Mouse (Mus musculus): ENCODE data around the gene Bik.

Gene Bik

GRCm38 (mm10) chr15:83526424-83527091, at the start of gene Bik:
Gene Bik (plus strand): TSS chr15:83526862.
- Histone ChIP-seq H3K4me3 (replicated peaks; ENCODE audit: low read length) (peak within 1 kb of the TSS; percentile 85), H3K4me1 (replicated peaks; ENCODE audit: low read depth, low read length) (peaks cover 56% of the 10 kb centered on the region), H3K9me3 (ENCODE audit: low read length) (no peaks in the 10 kb centered on the region), H3K27me3 (ENCODE audit: insufficient read depth, low read length) (peaks cover 53% of the 10 kb centered on the region), H3K36me3 (ENCODE audit: insufficient read depth, low read length) (peaks cover 5% of the 10 kb centered on the region; the same call in 1 of the 2 replicates)
- TF ChIP-seq CTCF (conservative IDR thresholded peaks at IDR 0.05; ENCODE audit: low read length) (no peak), POU5F1 (IDR thresholded peaks at IDR 0.05; ENCODE audit: borderline replicate concordance, low read length) (no peak), NANOG (IDR thresholded peaks at IDR 0.05; ENCODE audit: borderline replicate concordance, low read length) (no peak)

- Histone ChIP-seq H3K4me1 (replicated peaks; ENCODE audit: low read depth, low read length) (peaks cover 74% of the 10 kb centered on the region), H3K9me3 (ENCODE audit: low read length) (no peaks in the 10 kb centered on the region), H3K27me3 (ENCODE audit: insufficient read depth, low read length) (no peaks in the 10 kb centered on the region), H3K36me3 (ENCODE audit: insufficient read depth, low read length) (no peaks in the 10 kb centered on the region), H3K4me3 (replicated peaks; ENCODE audit: low read length) (no peak overlapping the region)
- TF ChIP-seq NANOG (IDR thresholded peaks at IDR 0.05; ENCODE audit: borderline replicate concordance, low read length), result no peak
- no peak for TF ChIP-seq CTCF (conservative IDR thresholded peaks at IDR 0.05; ENCODE audit: low read length)
- no peak for TF ChIP-seq POU5F1 (IDR thresholded peaks at IDR 0.05; ENCODE audit: borderline replicate concordance, low read length)
Observed at GRCm38 (mm10) chr15:83478096-83478495, 48.6 kb upstream of the Bik start.

- TF ChIP-seq POU5F1 (IDR thresholded peaks at IDR 0.05; ENCODE audit: borderline replicate concordance, low read length) (no peak), NANOG (IDR thresholded peaks at IDR 0.05; ENCODE audit: borderline replicate concordance, low read length) (no peak), CTCF (conservative IDR thresholded peaks at IDR 0.05; ENCODE audit: low read length) (no peak)
- Histone ChIP-seq H3K4me1 (replicated peaks; ENCODE audit: low read depth, low read length) (peaks cover 67% of the 10 kb centered on the region), H3K27me3 (ENCODE audit: insufficient read depth, low read length) (no peaks in the 10 kb centered on the region), H3K9me3 (ENCODE audit: low read length) (no peaks in the 10 kb centered on the region), H3K4me3 (replicated peaks; ENCODE audit: low read length) (no peak overlapping the region), H3K36me3 (ENCODE audit: insufficient read depth, low read length) (no peaks in the 10 kb centered on the region)
Observed at GRCm38 (mm10) chr15:83479818-83480217, 46.8 kb upstream of the Bik start.

- Histone ChIP-seq H3K4me1 (replicated peaks; ENCODE audit: low read depth, low read length) (peaks cover 54% of the 10 kb centered on the region), H3K9me3 (ENCODE audit: low read length) (no peaks in the 10 kb centered on the region), H3K4me3 (replicated peaks; ENCODE audit: low read length) (no peak overlapping the region), H3K36me3 (ENCODE audit: insufficient read depth, low read length) (no peaks in the 10 kb centered on the region), H3K27me3 (ENCODE audit: insufficient read depth, low read length) (no peaks in the 10 kb centered on the region)
- TF ChIP-seq POU5F1 (IDR thresholded peaks at IDR 0.05; ENCODE audit: borderline replicate concordance, low read length) (no peak), NANOG (IDR thresholded peaks at IDR 0.05; ENCODE audit: borderline replicate concordance, low read length) (no peak), CTCF (conservative IDR thresholded peaks at IDR 0.05; ENCODE audit: low read length) (no peak)
Observed at GRCm38 (mm10) chr15:83481236-83481780, 45.4 kb upstream of the Bik start.

- Histone ChIP-seq H3K9me3 (ENCODE audit: low read length) (no peaks in the 10 kb centered on the region), H3K4me3 (replicated peaks; ENCODE audit: low read length) (no peak overlapping the region), H3K36me3 (ENCODE audit: insufficient read depth, low read length) (no peaks in the 10 kb centered on the region), H3K4me1 (replicated peaks; ENCODE audit: low read depth, low read length) (peaks cover 60% of the 10 kb centered on the region), H3K27me3 (ENCODE audit: insufficient read depth, low read length) (no peaks in the 10 kb centered on the region)
- TF ChIP-seq NANOG (IDR thresholded peaks at IDR 0.05; ENCODE audit: borderline replicate concordance, low read length) (no peak), POU5F1 (IDR thresholded peaks at IDR 0.05; ENCODE audit: borderline replicate concordance, low read length) (no peak), CTCF (conservative IDR thresholded peaks at IDR 0.05; ENCODE audit: low read length) (no peak)
Observed at GRCm38 (mm10) chr15:83482645-83483224, 43.9 kb upstream of the Bik start.

- Histone ChIP-seq H3K36me3 (ENCODE audit: insufficient read depth, low read length) (no peaks in the 10 kb centered on the region), H3K4me3 (replicated peaks; ENCODE audit: low read length) (no peak overlapping the region), H3K27me3 (ENCODE audit: insufficient read depth, low read length) (no peaks in the 10 kb centered on the region), H3K9me3 (ENCODE audit: low read length) (no peaks in the 10 kb centered on the region), H3K4me1 (replicated peaks; ENCODE audit: low read depth, low read length) (peaks cover 64% of the 10 kb centered on the region)
- TF ChIP-seq NANOG (IDR thresholded peaks at IDR 0.05; ENCODE audit: borderline replicate concordance, low read length) (no peak), POU5F1 (IDR thresholded peaks at IDR 0.05; ENCODE audit: borderline replicate concordance, low read length) (no peak), CTCF (conservative IDR thresholded peaks at IDR 0.05; ENCODE audit: low read length) (peak; percentile 49)
Observed at GRCm38 (mm10) chr15:83483482-83483881, 43.2 kb upstream of the Bik start.

- H3K4me1 ChIP-seq (replicated peaks; ENCODE audit: low read depth, low read length), result peaks cover 63% of the 10 kb centered on the region
- peak overlapping the region; percentile 20; the same call in 1 of the 2 replicates for H3K4me3 ChIP-seq (replicated peaks; ENCODE audit: low read length)
- no peaks in the 10 kb centered on the region for H3K27me3 ChIP-seq (ENCODE audit: insufficient read depth, low read length)
- no peaks in the 10 kb centered on the region for H3K9me3 ChIP-seq (ENCODE audit: low read length)
- no peaks in the 10 kb centered on the region for H3K36me3 ChIP-seq (ENCODE audit: insufficient read depth, low read length)
- TF ChIP-seq POU5F1 (IDR thresholded peaks at IDR 0.05; ENCODE audit: borderline replicate concordance, low read length) (no peak), CTCF (conservative IDR thresholded peaks at IDR 0.05; ENCODE audit: low read length) (no peak), NANOG (IDR thresholded peaks at IDR 0.05; ENCODE audit: borderline replicate concordance, low read length) (no peak)
Observed at GRCm38 (mm10) chr15:83484311-83484710, 42.4 kb upstream of the Bik start.

- Histone ChIP-seq H3K9me3 (ENCODE audit: low read length) (no peaks in the 10 kb centered on the region), H3K4me1 (replicated peaks; ENCODE audit: low read depth, low read length) (peaks cover 53% of the 10 kb centered on the region)
Observed at GRCm38 (mm10) chr15:83487477-83488115, 39.1 kb upstream of the Bik start.

More at GRCm38 (mm10) chr15:83487477-83488115, 39.1 kb upstream of the Bik start:
- Histone ChIP-seq H3K36me3 (ENCODE audit: insufficient read depth, low read length) (peaks cover 9% of the 10 kb centered on the region; the same call in 1 of the 2 replicates), H3K4me3 (replicated peaks; ENCODE audit: low read length) (no peak overlapping the region), H3K27me3 (ENCODE audit: insufficient read depth, low read length) (no peaks in the 10 kb centered on the region)
- TF ChIP-seq POU5F1 (IDR thresholded peaks at IDR 0.05; ENCODE audit: borderline replicate concordance, low read length) (no peak), CTCF (conservative IDR thresholded peaks at IDR 0.05; ENCODE audit: low read length) (no peak)

All from E14TG2a.4 (cell line).